Mouse (Mus musculus) gastrocnemius, adult 18-20 months (tissue): ENCODE data around the gene Pex16. TPM values are rescaled to one million over a fixed set of nuclear protein-coding genes. Genes with fewer than 3 reads are reported as not detected.
"Not testable (repeated sequence)": the region's sequence is repeated elsewhere in the genome, so short reads cannot be mapped to it uniquely, and the experiment has no call there.

Source experiments
- DNase-seq: peaks from one replicate; pipeline ENCODE4 v3.0.0; 2021; ENCODE audit warnings: low spot score
- total RNA-seq, 2 experiments: library from RNA; stranded (reverse); gene quantifications; 2 replicates each; pipeline ENCODE4 v1.2.3; 2021

Gene Pex16
- total RNA-seq, 2 experiments from 2014 or later = 18.6 to 20.0 TPM

- DNase-seq = no peak
Measured at GRCm38 (mm10) chr2:92387646-92388045, 13.2 kb downstream of the Pex16 start.

GRCm38 (mm10) chr2:92388081-92388517 is 13.6 kb downstream of the Pex16 start:
- DNase-seq = no peak

GRCm38 (mm10) chr2:92388891-92389641 is 14.6 kb downstream of the Pex16 start:
- DNase-seq = peak; percentile 70

- DNase-seq = no peak
Measured at GRCm38 (mm10) chr2:92389645-92390044, 15.2 kb downstream of the Pex16 start.

GRCm38 (mm10) chr2:92390206-92390930 is 15.9 kb downstream of the Pex16 start:
- DNase-seq = no peak

- no peak for DNase-seq
Measured at GRCm38 (mm10) chr2:92391116-92391515, 16.6 kb downstream of the Pex16 start.

DNA sequence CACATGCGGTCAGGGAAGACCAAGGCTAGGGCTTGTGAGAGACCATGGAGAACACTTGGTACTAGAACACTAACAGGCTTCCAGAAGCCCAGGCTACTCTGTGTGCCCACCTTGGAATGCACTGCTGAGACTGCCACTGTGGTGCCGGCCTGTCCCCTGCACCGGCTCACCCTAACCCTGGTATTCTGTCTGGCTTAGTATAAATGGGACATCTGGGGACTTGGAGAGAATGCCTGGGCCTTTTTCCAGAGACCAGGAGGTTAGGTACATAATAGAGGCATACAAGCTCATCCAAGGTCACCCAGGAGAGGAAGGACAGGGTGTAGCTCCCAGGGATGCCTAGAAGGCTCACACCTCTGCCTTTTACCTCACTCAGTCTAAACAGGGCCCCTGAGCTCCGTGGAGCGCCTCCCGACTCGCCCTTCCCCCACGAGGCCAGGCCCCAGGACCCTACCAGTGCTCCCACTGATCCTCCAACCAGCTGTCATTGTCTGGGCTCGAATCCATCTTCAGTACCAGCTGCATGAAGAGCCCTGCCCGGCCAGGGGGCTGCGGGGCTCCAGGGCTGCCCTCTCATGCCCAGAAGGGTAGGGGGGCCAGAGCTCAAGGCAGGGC is 17.3 kb downstream of the Pex16 start:
- no peak for DNase-seq

DNA sequence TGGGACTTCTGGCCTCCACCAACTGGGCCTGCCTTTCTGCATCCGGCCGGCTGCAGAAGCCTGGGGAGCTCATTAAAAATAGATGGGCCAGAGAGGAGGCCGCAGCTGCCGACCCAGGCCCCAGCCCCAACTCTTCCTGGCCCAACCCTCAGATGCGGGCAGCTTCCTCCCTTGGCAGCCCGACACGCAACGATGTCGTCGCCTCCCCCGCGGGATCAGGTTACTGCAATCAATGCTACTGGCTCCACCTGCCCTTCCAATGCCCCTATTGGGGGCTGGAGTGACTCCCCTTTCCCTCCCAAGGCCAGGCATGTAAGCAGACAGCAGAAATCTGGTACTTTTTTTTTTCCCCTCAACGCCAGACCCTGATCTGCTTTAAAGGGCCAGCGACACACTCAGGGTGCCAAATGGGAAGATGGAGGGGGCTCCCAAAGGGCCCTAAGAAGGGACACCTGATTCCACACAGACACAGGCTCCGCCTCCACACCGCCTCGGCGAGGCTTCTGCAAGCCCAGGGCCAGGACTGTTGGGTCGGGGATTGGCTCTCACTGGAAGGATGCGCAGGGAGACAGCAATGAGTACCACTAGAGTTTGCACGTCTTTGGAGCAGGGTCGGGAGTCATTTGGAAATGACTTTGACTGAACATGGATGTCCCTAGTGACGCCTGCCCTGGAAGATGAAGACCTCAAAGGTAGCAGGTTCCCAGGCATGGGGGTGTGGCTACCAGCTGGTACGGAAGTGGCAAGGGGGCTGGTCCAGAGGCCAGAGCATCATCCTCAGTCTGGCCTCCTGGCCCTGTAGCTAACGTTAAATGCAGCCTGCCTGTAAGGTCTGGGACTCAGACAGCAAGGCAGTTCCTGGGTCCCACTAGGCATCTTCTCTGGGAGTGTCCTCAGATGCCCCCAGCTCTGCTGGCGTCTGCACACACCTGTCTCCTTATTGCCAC is 18.1 kb downstream of the Pex16 start:
- no peak for DNase-seq

- no peak for DNase-seq
Measured at GRCm38 (mm10) chr2:92395535-92395934, 21.1 kb downstream of the Pex16 start.

- DNase-seq = no peak
Measured at GRCm38 (mm10) chr2:92397436-92397835, 23.0 kb downstream of the Pex16 start.

DNA sequence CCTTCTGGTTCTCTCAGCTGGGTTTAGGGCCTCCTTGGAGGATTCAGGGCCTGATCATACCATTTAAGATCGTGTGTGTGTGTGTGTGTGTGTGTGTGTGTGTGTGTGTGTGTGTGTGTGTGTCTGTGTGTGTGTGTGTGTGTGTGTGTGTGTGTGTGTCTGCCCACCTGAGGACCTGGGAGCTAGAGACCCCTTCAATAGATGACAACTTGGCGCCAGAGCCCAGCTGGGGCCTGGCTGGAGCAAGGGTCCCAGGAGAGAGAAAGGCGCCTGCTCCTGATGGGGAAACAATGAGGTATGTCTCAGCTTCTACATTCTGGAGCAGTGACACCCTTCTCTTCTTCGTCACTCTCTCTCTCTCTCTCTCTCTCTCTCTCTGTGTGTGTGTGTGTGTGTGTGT is 25.4 kb downstream of the Pex16 start:
- DNase-seq = not testable (repeated sequence)

DNA sequence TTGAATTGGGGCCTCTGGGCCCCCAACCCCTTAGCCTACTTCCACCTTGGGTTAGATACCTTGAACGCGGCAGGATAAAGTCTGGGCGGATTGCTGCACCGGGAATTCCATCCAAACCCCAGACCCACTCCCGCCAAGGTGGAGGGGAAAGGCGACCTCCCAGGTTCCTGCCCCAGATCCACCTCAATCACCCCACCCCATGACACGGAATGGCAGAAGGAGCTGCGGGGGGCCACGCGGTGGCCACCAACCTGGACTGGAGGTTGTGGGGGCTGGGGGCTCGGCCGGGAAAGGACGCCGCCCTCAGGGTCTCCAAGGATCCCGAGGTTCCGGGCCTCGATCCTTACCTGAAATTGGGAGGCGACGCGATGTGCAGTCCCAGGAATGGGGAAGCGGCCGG is 26.2 kb downstream of the Pex16 start:
- no peak for DNase-seq

- no peak for DNase-seq
Measured at GRCm38 (mm10) chr2:92401091-92401561, 26.6 kb downstream of the Pex16 start, which contains the start of gene Mapk8ip1. Gene Mapk8ip1, minus strand, starts transcription at chr2:92401263.

GRCm38 (mm10) chr2:92402591-92403326 is 28.3 kb downstream of the Pex16 start:
- DNase-seq = peak; percentile 38

GRCm38 (mm10) chr2:92403776-92404319 is 29.4 kb downstream of the Pex16 start:
- DNase-seq = no peak

- DNase-seq = no peak
Measured at GRCm38 (mm10) chr2:92404737-92405136, 30.3 kb downstream of the Pex16 start.

DNA sequence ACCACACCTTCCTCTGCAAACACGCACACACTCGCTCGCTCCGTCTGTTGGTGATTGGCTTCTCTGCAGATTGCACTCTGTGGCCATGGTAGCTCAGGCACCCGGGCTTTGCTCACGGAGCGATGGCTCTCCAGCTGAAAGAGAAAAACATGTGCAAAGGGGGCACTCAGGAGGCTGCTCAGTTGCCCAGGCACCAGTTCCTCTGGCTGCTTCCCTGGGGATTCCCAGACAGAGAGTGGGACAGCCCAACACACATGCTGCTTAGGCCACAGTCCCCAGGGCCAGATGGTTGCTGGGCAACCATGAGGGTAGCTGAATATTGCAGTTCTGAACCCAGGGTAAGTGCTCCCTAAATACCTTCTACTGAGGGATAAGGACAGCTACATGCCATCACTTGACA is 31.2 kb downstream of the Pex16 start:
- no peak for DNase-seq

- DNase-seq = no peak
Measured at GRCm38 (mm10) chr2:92408309-92409045, 34.0 kb downstream of the Pex16 start.

GRCm38 (mm10) chr2:92411705-92412104 is 37.2 kb downstream of the Pex16 start:
- DNase-seq = no peak
